Mouse (Mus musculus) olfactory bulb, adult 2 months (tissue): Measurements from ENCODE around the gene Lgmn.

ENCODE experiments used
- CTCF ChIP-seq: fragments of 200-500 bp; IDR thresholded peaks from 2 replicates; pipeline ENCODE4 v1.5.1; 2012; ENCODE audit warnings: low read depth, mild to moderate bottlenecking, low read length, moderate library complexity; ENCODE audit not compliant: insufficient read depth
- POLR2A ChIP-seq: fragments of 200-500 bp; IDR thresholded peaks from 2 replicates; pipeline ENCODE4 v1.6.1; 2012; ENCODE audit warnings: mild to moderate bottlenecking, low read depth, low read length, moderate library complexity; ENCODE audit not compliant: insufficient read depth

GRCm38 (mm10) chr12:102445436-102445835 lies 5.8 kb upstream of the Lgmn start:
- TF ChIP-seq POLR2A (no peak), CTCF (no peak)
